Mouse (Mus musculus): ENCODE measurements around the gene Gon7. TPM values are rescaled to one million over a fixed set of nuclear protein-coding genes. Genes with fewer than 3 reads are reported as not detected.

Gene Gon7
- polyA plus RNA-seq (2015; fragmentation: Nextera tagmentation; extraction: Ambion mirVana), result 55.0 and 57.9 TPM in 2 replicates

DNA sequence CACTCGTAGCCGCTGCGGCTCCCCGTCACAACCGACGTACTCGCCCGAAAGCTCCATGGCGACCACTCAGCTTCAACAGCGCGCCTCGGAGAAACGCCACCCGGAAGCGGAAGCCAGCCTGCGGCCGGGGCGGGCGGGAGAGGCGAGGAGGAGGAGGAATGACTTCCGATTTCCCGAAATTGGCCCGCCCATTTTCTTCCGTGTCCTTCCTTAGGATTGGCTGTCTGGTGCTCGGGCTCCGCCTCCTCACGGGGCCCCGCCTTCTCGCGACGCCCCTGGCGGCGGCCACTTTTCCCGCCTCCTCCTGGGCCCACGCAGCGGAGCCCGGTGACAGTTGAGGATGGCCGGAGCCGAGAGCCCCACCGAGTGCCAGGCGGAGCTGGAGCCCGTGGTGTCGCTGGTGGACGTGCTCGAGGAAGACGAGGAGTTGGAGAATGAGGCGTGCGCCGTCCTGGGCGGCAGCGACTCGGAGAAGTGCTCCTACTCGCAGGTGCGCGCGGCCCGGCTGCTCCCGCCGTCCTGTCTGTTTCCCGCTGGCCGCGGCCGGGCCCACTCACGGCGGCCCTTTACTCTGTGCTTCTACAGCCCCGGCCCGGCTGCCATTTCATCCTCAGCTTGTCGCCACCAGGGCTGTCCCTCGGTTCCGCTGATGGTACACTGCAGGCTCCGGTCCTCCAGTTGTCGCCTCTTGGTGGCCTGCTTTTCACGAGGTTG lies at the start of gene Gon7, which contains the start of the genes Gm28051 and Ubr7:
TSS of gene Gon7 (minus strand) at position 115 of the 714 bp plus-strand sequence.
TSS of gene Gm28051 (minus strand) at position 77 of the 714 bp plus-strand sequence.
TSS of gene Ubr7 (plus strand) at position 279 of the 714 bp plus-strand sequence.
- peak within 1 kb of the TSS; percentile 80 for H3K4me2 ChIP-seq (replicated peaks)
- H3K4me3 ChIP-seq (replicated peaks), result peak within 1 kb of the TSS; percentile 70
- H3K9ac ChIP-seq (replicated peaks), result peak within 1 kb of the TSS; percentile 79
- peak within 1 kb of the TSS; percentile 90 for H3K27ac ChIP-seq
- peaks cover 35% of the 10 kb centered on the region for H3K4me1 ChIP-seq (replicated peaks)
- no peaks in the 10 kb centered on the region for H3K9me3 ChIP-seq
- peaks cover 7% of the 10 kb centered on the region for H3K36me3 ChIP-seq
- no peaks in the 10 kb centered on the region for H3K27me3 ChIP-seq
- under 1% methylated on average over 72 of the region's 73 CpGs for WGBS
- ATAC-seq, result peak; percentile 96

DNA sequence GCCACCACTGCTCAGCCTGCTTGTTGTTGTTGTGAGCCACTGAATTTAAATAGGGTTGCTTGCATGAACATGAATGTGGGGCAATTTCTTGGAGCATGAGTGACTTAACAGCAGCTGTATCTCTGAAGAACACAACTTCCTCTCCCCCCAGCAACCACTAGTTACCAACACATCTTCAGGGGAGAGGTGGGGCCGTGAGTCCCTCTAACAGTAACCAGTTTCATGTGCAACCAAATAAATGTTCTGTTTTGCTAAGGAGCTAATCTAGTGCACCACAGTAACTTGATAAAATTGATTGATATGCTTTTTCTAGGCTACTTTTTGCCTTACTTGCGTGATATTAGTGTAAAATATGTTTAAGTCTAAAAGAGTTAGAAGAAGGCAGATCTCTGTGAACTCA lies 41.9 kb upstream of the Gon7 start:
- Histone ChIP-seq H3K4me2 (replicated peaks) (no peak overlapping the region), H3K4me1 (replicated peaks) (no peaks in the 10 kb centered on the region), H3K27ac (no peak overlapping the region), H3K36me3 (peaks cover 23% of the 10 kb centered on the region), H3K4me3 (replicated peaks) (no peak overlapping the region), H3K9me3 (no peaks in the 10 kb centered on the region), H3K9ac (replicated peaks) (no peak overlapping the region), H3K27me3 (no peaks in the 10 kb centered on the region)
- no peak for ATAC-seq
- WGBS, result 97% methylated on average over 2 of the region's 2 CpGs

DNA sequence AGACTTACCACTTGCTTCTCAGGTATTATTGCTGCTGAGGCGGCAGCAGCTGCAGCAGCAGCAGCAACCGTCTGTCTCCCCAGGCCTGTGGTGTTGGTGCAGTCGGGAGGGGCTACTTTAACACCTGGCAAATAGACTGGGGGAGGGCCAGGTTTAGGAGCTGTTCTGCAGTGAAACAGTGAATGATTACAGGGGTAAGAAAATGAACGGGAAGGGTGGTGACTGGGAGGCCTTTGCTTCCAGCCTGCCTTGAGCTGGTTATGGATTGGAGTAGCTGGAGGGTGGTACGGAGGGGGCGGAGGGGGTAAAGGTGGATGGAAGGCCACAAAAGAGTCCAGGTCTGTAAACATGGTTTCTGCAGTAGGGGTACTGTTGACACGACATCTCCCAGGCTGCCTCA lies 30.3 kb upstream of the Gon7 start:
- H3K4me3 ChIP-seq (replicated peaks), result no peak overlapping the region
- no peak overlapping the region for H3K9ac ChIP-seq (replicated peaks)
- no peaks in the 10 kb centered on the region for H3K9me3 ChIP-seq
- H3K4me1 ChIP-seq (replicated peaks), result no peaks in the 10 kb centered on the region
- no peak overlapping the region for H3K27ac ChIP-seq
- no peak for ATAC-seq
- H3K4me2 ChIP-seq (replicated peaks), result no peak overlapping the region
- WGBS, result 92% methylated on average over 7 of the region's 7 CpGs
- H3K36me3 ChIP-seq, result peaks cover 75% of the 10 kb centered on the region
- no peaks in the 10 kb centered on the region for H3K27me3 ChIP-seq

DNA sequence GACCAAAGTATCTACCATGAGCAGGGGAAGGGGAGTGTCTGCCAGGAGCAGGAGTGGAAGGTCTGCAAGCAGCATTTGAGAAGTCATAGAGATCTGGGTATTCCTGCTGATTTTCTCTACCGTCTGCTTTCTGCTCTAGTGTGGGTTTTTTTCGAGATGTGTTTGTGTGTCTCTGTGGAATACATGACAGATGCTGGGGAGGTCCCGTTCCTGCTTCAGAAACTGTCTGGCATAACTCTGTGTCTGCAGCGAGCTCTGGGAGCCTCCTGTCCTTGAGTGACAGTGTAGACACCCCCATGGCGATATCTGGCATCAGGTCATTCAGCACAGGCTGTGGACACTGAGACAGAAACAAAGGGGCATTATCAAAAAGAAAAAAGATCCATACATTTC lies 28.0 kb upstream of the Gon7 start:
- Histone ChIP-seq H3K27ac (no peak overlapping the region), H3K4me2 (replicated peaks) (no peak overlapping the region), H3K4me3 (replicated peaks) (no peak overlapping the region), H3K27me3 (no peaks in the 10 kb centered on the region), H3K4me1 (replicated peaks) (no peaks in the 10 kb centered on the region), H3K36me3 (peaks cover 63% of the 10 kb centered on the region), H3K9ac (replicated peaks) (no peak overlapping the region), H3K9me3 (no peaks in the 10 kb centered on the region)
- 85% methylated on average over 5 of the region's 5 CpGs for WGBS
- no peak for ATAC-seq

DNA sequence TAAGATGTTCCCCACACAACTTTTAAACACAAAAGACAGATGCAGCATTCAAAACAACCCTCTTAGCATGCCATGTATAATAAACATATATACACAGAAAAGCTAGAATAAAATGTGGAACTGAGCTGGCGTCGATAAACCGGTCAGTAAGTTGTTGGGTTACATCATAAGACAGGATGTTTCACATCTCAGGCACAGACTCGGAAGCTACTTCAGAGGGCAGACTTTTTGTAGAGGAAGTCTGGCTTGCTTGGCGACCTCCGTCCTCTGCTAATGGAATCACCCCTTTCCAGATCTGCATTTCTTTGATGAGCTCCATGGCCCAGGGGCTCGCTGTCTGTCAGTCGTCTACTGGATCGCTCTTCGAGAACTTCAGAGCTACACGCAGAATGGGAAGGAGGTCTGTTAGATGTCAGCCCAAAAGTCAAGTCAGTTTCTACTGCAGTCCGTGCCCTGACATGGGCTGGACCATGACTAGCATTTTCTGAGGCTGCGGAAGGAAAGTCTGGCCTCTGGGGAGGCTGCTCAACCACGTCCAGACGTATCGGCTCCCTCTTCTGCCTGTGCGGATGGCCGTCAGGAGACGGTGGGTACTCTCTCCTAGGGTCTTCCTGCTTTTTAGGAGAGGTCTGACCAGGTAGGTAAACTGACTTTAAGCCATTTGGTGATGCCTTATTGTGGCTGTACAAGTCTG lies 27.4 kb upstream of the Gon7 start:
- H3K27me3 ChIP-seq, result no peaks in the 10 kb centered on the region
- no peaks in the 10 kb centered on the region for H3K9me3 ChIP-seq
- H3K27ac ChIP-seq, result no peak overlapping the region
- H3K4me3 ChIP-seq (replicated peaks), result no peak overlapping the region
- no peak for ATAC-seq
- peaks cover 58% of the 10 kb centered on the region for H3K36me3 ChIP-seq
- H3K4me2 ChIP-seq (replicated peaks), result no peak overlapping the region
- H3K9ac ChIP-seq (replicated peaks), result no peak overlapping the region
- 94% methylated on average over 19 of the region's 19 CpGs for WGBS
- H3K4me1 ChIP-seq (replicated peaks), result no peaks in the 10 kb centered on the region

DNA sequence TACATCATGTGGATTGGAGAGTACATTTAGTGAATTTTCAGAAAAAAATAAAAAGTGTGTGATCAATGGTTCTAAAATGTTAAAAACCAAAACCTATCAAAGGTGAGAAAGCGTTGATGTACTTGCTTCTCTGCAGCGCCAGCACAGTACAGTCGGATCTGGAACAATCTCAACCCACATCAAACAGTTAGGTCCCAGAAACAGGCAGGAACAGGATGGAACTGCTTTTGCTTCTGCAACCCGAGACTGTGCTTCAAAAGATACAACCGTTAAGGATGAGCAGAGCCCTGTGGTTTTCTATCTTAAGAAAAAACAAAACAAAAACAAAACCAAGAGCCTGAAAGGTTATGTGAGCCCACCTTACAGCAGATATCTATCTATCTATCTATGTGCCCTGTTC lies 25.2 kb upstream of the Gon7 start:
- Histone ChIP-seq H3K4me1 (replicated peaks) (no peaks in the 10 kb centered on the region), H3K9me3 (no peaks in the 10 kb centered on the region), H3K27ac (no peak overlapping the region), H3K9ac (replicated peaks) (no peak overlapping the region), H3K4me2 (replicated peaks) (no peak overlapping the region), H3K27me3 (no peaks in the 10 kb centered on the region), H3K4me3 (replicated peaks) (no peak overlapping the region), H3K36me3 (peaks cover 46% of the 10 kb centered on the region)
- 94% methylated on average over 5 of the region's 5 CpGs for WGBS
- no peak for ATAC-seq

DNA sequence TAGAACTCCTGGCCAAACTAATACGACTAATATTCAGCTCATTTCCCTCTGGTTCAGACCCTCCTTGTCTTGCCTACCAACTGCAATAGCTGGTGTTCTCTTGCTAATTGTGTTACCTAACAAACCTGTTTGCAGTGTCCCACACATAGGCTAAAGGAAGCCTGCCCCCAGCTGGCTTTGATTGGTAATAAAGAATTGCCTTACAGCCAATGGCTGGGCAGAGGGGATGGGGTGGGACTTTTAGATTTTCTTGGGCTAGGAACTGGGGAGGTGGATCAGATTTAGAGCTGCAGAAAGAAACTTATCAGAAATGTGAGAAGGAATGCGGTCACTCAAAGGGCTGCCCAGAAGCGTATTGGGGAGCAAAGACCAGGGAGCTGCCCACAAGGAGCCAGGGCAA lies 21.8 kb upstream of the Gon7 start:
- peaks cover 44% of the 10 kb centered on the region for H3K36me3 ChIP-seq
- H3K9me3 ChIP-seq, result no peaks in the 10 kb centered on the region
- no peaks in the 10 kb centered on the region for H3K4me1 ChIP-seq (replicated peaks)
- H3K4me3 ChIP-seq (replicated peaks), result no peak overlapping the region
- no peak overlapping the region for H3K27ac ChIP-seq
- no peak overlapping the region for H3K9ac ChIP-seq (replicated peaks)
- 48% methylated on average over 3 of the region's 3 CpGs for WGBS
- no peaks in the 10 kb centered on the region for H3K27me3 ChIP-seq
- no peak overlapping the region for H3K4me2 ChIP-seq (replicated peaks)
- no peak for ATAC-seq

DNA sequence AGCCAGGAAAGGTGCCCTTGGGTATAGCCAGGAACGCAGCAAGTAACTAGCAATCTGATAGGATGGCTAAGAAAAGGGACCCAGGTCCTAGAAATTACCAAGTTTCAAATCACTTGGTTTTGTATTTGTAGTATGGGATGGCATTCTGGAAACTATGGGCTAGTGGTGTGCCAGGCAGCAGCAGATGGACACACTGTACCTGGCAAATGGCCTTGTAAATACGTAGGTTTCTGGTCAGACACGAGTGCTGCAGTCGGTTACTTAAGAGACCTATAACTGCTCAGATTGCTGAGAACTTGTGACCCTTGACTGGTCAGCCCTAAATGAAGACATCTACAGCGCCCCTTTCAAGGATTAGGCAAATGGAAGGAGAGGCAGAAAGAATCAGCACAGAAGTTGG lies 20.5 kb upstream of the Gon7 start:
- Histone ChIP-seq H3K27ac (no peak overlapping the region), H3K4me1 (replicated peaks) (no peaks in the 10 kb centered on the region), H3K27me3 (no peaks in the 10 kb centered on the region), H3K36me3 (peaks cover 47% of the 10 kb centered on the region), H3K9ac (replicated peaks) (no peak overlapping the region), H3K4me2 (replicated peaks) (no peak overlapping the region), H3K9me3 (no peaks in the 10 kb centered on the region), H3K4me3 (replicated peaks) (no peak overlapping the region)
- no peak for ATAC-seq
- 67% methylated on average over 5 of the region's 5 CpGs for WGBS

DNA sequence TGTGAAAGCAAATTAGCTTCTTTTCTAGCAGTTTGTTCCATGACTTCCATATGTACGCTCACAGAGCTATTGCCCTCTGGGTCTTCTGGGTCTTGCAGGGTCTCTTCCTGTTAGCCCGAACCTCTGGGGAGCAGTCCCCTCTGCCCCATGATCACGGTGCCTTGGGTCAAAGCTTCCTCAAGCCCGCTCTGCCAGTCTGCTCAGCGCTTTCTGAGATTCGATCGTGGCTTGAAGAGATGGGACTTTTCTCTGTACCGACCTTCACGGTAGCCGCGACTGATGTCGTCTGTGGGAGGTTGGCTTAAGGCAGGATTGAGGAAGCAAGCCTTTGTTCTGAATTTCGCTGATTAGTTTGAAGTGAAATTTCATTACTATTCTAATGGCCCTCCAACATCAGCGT lies 18.4 kb upstream of the Gon7 start:
- Histone ChIP-seq H3K4me1 (replicated peaks) (no peaks in the 10 kb centered on the region), H3K4me3 (replicated peaks) (no peak overlapping the region), H3K9me3 (no peaks in the 10 kb centered on the region), H3K36me3 (peaks cover 61% of the 10 kb centered on the region), H3K27me3 (no peaks in the 10 kb centered on the region), H3K9ac (replicated peaks) (no peak overlapping the region), H3K4me2 (replicated peaks) (no peak overlapping the region), H3K27ac (no peak overlapping the region)
- WGBS, result 94% methylated on average over 14 of the region's 14 CpGs
- ATAC-seq, result no peak

DNA sequence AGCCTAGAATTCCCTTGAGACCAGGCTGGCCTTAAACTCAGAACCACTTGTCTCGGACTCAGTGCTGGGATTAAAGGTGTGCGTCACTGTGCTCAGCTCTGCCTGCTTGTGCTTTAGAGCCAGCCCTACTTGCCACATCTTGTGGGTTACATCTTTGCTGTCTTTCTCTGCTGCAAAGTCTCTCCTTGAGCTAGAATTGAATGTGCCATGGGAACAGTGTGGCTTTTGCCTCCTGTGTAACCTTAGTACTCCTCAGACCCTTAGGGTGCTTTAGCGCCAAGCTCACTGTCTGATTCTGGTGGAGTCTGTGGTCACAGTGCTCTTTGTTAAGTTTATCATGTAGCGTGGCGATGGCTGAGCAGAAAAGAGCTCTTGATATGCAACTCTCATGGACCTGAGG lies 15.1 kb upstream of the Gon7 start:
- no peak overlapping the region for H3K4me2 ChIP-seq (replicated peaks)
- no peak overlapping the region for H3K9ac ChIP-seq (replicated peaks)
- no peaks in the 10 kb centered on the region for H3K27me3 ChIP-seq
- no peaks in the 10 kb centered on the region for H3K9me3 ChIP-seq
- H3K36me3 ChIP-seq, result peaks cover 89% of the 10 kb centered on the region
- H3K4me1 ChIP-seq (replicated peaks), result no peaks in the 10 kb centered on the region
- no peak for ATAC-seq
- WGBS, result 97% methylated on average over 5 of the region's 5 CpGs
- no peak overlapping the region for H3K4me3 ChIP-seq (replicated peaks)
- no peak overlapping the region for H3K27ac ChIP-seq

DNA sequence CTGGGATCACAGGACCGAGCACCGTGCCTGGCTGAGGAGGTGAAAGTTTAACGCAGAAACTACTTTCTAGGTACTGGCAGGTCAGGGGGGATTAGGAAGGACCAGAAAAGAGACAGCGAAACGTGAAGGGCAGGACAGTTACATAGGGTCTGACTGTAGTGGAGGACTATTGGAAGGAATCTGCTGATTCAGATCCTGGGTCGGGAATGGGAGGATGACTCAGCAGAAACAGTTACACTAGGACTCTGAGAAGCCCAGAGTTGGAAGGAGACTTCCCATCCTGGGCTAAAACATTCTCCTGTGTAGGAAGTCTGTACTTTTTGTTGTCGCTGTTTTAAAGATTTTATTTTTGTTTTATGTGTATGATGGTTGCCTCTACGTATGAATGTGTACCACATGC lies 14.0 kb upstream of the Gon7 start:
- Histone ChIP-seq H3K27me3 (no peaks in the 10 kb centered on the region), H3K36me3 (peaks cover 89% of the 10 kb centered on the region), H3K4me3 (replicated peaks) (no peak overlapping the region), H3K9ac (replicated peaks) (no peak overlapping the region), H3K4me1 (replicated peaks) (no peaks in the 10 kb centered on the region), H3K4me2 (replicated peaks) (no peak overlapping the region), H3K9me3 (no peaks in the 10 kb centered on the region), H3K27ac (no peak overlapping the region)
- no peak for ATAC-seq
- 98% methylated on average over 8 of the region's 8 CpGs for WGBS

DNA sequence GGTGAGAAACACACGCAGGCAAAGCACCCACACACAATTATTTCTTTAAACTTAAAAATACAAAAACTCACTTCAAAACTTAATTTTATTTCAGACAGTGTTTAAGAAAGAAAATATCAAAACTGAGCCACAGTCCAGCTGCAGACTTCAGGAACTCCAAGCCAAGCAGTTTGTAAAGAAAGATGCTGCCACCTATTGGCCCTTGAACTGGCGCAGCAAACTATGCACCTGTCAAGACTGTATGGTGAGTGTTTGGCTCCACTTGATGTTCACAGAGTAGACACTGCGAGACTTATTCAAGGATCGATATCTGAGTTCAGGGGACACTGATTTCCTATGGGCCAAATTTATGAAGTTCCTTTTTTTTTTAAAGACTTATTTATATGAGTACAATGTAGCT lies 11.4 kb upstream of the Gon7 start:
- no peak overlapping the region for H3K4me2 ChIP-seq (replicated peaks)
- no peak overlapping the region for H3K4me3 ChIP-seq (replicated peaks)
- H3K9me3 ChIP-seq, result no peaks in the 10 kb centered on the region
- H3K27ac ChIP-seq, result no peak overlapping the region
- no peak for ATAC-seq
- H3K9ac ChIP-seq (replicated peaks), result no peak overlapping the region
- 91% methylated on average over 4 of the region's 4 CpGs for WGBS
- no peaks in the 10 kb centered on the region for H3K4me1 ChIP-seq (replicated peaks)
- peaks cover 86% of the 10 kb centered on the region for H3K36me3 ChIP-seq
- H3K27me3 ChIP-seq, result no peaks in the 10 kb centered on the region
